In genomic region chr6:126167731-126168130, GRCm38 (mm10) we compare ENCODE assay signal across 8 mouse cellular contexts. TPM values are rescaled to one million over a fixed set of nuclear protein-coding genes. Genes with fewer than 3 reads are reported as not detected.
A peak's percentile ranks its signal among the peaks of the same experiment; 100 is the strongest.
DNase-seq lines count a peak whose midpoint lies in the region; ATAC-seq lines count a peak whose summit lies in the region.

No protein-coding gene starts in this region.

- no peak overlapping the region for H3K4me3 ChIP-seq in stomach, embryonic 15.5 days (replicated peaks)
- H3K4me3 ChIP-seq in forebrain, embryonic 11.5 days (ENCODE audit: low read depth, low read length) = no peak overlapping the region

- no peak overlapping the region for H3K4me2 ChIP-seq in stomach, embryonic 15.5 days
- no peak overlapping the region for H3K4me2 ChIP-seq in forebrain, embryonic 11.5 days (ENCODE audit: low read depth, low read length, severe bottlenecking)

- no peak overlapping the region for H3K9ac ChIP-seq in stomach, embryonic 15.5 days
- H3K9ac ChIP-seq in forebrain, embryonic 11.5 days (ENCODE audit: low read length) = no peak overlapping the region

- no peaks in the 10 kb centered on the region for H3K36me3 ChIP-seq in stomach, embryonic 15.5 days
- H3K36me3 ChIP-seq in forebrain, embryonic 11.5 days (ENCODE audit: control insufficient read depth, insufficient read depth, low read length) = no peaks in the 10 kb centered on the region

- WGBS in stomach, embryonic 15.5 days = 13% methylated on average over 3 of the region's 3 CpGs
- whole genome bisulfite sequencing in forebrain, embryonic 11.5 days = 19% methylated on average over 3 of the region's 3 CpGs

- ATAC-seq in stomach, embryonic 15.5 days (ENCODE audit: insufficient read depth, low FRiP score, low read depth) = no peak
- no peak for ATAC-seq in inflammation-experienced regulatory T-cells, adult 6 months
- no peak for ATAC-seq in forebrain, embryonic 11.5 days (replicated peaks; ENCODE audit: low FRiP score)

- peaks cover 23% of the 10 kb centered on the region for H3K4me1 ChIP-seq in stomach, embryonic 15.5 days
- peaks cover 17% of the 10 kb centered on the region; the same call in 1 of the 2 replicates for H3K4me1 ChIP-seq in forebrain, embryonic 11.5 days (replicated peaks; ENCODE audit: control insufficient read depth, insufficient read depth, low read length)

- H3K9me3 ChIP-seq in stomach, embryonic 15.5 days = no peaks in the 10 kb centered on the region
- H3K9me3 ChIP-seq in forebrain, embryonic 11.5 days (ENCODE audit: control insufficient read depth, low read length) = no peaks in the 10 kb centered on the region

- DNase-seq in kidney, adult 18-20 months = peak; percentile 21
- no peak for DNase-seq in kidney, adult 11 months
- DNase-seq in Muller cell, postnatal 12 days (ENCODE audit: inconsistent ontology term) = peak; percentile 61
- DNase-seq in cerebellum, postnatal 10 days = peak; percentile 74 to 87
- peak; percentile 51 for DNase-seq in kidney, postnatal 10 days
- no peak for DNase-seq in forebrain, embryonic 11.5 days (ENCODE audit: low spot score)

- peaks cover 15% of the 10 kb centered on the region; the same call in 1 of the 2 replicates for H3K27me3 ChIP-seq in stomach, embryonic 15.5 days (replicated peaks)
- peaks cover 32% of the 10 kb centered on the region for H3K27me3 ChIP-seq in forebrain, embryonic 11.5 days (ENCODE audit: control insufficient read depth, insufficient read depth, low read length)

- peak overlapping the region; percentile 26; the same call in 1 of the 2 replicates for H3K27ac ChIP-seq in stomach, embryonic 15.5 days
- no peak overlapping the region for H3K27ac ChIP-seq in forebrain, embryonic 11.5 days (ENCODE audit: low read depth, low read length)

RNA-seq across cellular contexts. Expression of gene Ntf3, which starts 1.0 kb away (rescaled TPM):
- 9.2 and 9.5 TPM in 2 replicates for polyA plus RNA-seq in stomach, embryonic 15.5 days (2015; fragmentation: Nextera tagmentation; extraction: Ambion mirVana)
- not detected for polyA plus RNA-seq in inflammation-experienced regulatory T-cells, adult 6 months (2017; shearing (Covaris generic))
- polyA plus RNA-seq in forebrain, embryonic 11.5 days (2014; fragmentation: Nextera tagmentation; extraction: Ambion mirVana) = 3.5 and 4.1 TPM in 2 replicates

Comparison
In these comparisons a context has a peak if more than half of its experiments do, and no peak if none do; other contexts are left out.
1. DNase-seq: peak in kidney, adult 18-20 months (single experiment), Muller cell, postnatal 12 days (single experiment), cerebellum, postnatal 10 days (2 of 2) and kidney, postnatal 10 days (single experiment); none in kidney, adult 11 months (single experiment) and forebrain, embryonic 11.5 days (single experiment).